Mouse (Mus musculus): ENCODE measurements around the gene Srgn.
"Not testable (repeated sequence)": the region's sequence is repeated elsewhere in the genome, so short reads cannot be mapped to it uniquely, and the experiment has no call there.

Srgn gene

GRCm38 (mm10) chr10:62481108-62481852 is 46.0 kb downstream of the Srgn start:
- DNase-seq = no peak

- no peak for DNase-seq
Measured at GRCm38 (mm10) chr10:62476980-62477379, 50.3 kb downstream of the Srgn start.

GRCm38 (mm10) chr10:62474944-62475343 is 52.3 kb downstream of the Srgn start:
- no peak for DNase-seq

GRCm38 (mm10) chr10:62471105-62471504 is 56.1 kb downstream of the Srgn start:
- DNase-seq = no peak

GRCm38 (mm10) chr10:62469736-62470135 is 57.5 kb downstream of the Srgn start:
- no peak for DNase-seq

GRCm38 (mm10) chr10:62461321-62461720 is 65.9 kb downstream of the Srgn start:
- no peak for DNase-seq

GRCm38 (mm10) chr10:62452001-62452400 is 75.2 kb downstream of the Srgn start:
- not testable (repeated sequence) for DNase-seq

GRCm38 (mm10) chr10:62450280-62450640 is 77.0 kb downstream of the Srgn start:
- DNase-seq = no peak

- DNase-seq = peak; percentile 90 to 94
Measured at GRCm38 (mm10) chr10:62449364-62450279, 77.6 kb downstream of the Srgn start, which contains the start of the genes 4930507D05Rik and Supv3l1. 4930507D05Rik (plus strand) TSS chr10:62449489. Supv3l1 (minus strand) TSS chr10:62449738.
